Mouse (Mus musculus) mature B cell (primary cell): ENCODE data around the gene Camta1.

Source experiments
- in situ Hi-C: fragments of 300-500 bp; cut with MboI; formaldehyde crosslinking; loops from 2 replicates; pipeline ENCODE4 v1.14.3; 2019

Camta1 gene

DNA sequence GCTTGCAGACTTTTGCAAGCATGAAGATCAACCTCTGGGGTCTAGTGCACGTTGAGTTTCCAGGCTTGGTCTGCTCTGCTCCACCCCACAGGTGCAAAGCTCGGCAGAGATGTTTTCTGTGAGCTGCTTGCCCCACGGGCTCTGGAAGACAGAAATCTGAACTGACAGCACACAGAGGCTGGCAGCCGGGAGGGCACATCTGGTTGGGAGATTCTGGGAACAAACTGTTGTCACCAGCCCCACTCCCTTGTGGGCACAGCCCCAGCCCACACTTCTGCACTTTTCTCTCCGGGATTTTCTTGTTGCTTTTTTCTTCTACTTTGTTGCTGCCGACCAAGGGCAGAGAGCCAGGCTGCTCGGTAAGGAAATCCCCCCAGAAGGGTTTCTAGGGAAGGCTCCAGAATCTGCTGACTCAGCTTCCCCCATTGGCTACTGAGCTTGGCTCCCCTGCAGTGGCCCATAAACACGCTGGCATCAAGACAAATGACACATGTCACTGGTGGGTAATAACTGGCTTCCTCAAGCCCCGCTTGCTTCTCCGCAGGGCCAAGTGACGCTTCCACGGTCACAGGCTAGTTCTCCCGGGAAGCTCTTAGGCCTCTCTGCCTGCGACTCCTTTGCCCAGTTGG is 597.8 kb downstream of the Camta1 start:
- in situ Hi-C loops = no loop called here

DNA sequence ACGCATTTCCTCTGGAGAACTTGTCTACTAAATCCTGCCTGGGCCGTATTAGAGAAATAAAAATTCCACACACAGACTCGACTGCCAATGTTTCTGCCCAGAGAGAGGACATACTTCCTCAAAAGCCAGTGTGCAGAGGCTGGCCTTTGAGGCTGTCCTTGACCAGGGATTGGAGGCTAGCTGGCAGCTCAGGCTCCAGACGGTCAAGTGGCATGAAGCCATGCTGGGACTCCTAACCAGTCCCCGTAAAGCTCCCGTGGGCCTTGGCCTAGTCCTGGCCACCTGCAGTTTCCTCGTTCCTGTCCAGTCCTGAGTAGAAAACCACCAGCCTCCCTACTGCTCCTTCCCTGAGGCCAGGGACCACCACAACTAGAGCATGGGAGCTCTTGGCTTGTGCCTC is 598.6 kb downstream of the Camta1 start:
- in situ Hi-C loops = no loop called here

DNA sequence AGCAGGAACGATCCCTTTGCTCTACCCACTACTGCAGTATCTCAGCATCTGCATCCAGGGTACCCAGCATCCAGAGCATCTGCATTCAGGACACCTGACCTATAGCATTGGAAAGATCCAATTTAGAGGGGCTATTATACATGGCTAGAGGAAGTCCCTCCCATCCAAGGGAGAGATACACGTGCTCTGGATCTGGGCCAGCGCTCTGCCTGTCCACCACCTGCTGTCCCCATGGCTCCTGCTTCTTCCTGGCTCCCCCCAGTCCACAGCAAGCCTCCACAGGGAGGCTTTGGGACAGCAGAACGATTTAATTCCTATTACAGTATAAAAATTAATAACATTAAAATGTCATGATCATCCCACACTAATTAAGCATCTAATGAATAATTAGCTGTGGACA is 605.1 kb downstream of the Camta1 start:
- in situ Hi-C loops = no loop called here

DNA sequence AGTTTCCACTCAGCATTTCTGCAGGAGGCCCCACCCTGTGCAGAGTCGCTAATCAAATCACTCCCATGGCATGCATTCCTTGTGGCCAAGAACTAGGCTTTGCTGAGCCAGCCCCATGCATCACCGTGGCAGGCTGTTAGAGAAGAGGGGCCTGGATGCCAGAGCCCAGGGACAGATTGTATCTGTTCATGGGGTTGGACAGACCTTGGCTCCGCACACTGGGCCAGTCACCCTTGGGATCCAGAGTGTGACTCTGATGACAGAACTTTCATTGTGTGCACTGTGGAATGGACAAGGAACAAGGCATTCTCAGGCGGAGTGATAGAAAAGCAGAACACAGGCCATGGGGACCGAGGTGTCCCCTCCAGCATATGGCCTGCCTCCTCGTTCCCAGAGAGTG is 610.9 kb downstream of the Camta1 start:
- in situ Hi-C loops = no loop called here

DNA sequence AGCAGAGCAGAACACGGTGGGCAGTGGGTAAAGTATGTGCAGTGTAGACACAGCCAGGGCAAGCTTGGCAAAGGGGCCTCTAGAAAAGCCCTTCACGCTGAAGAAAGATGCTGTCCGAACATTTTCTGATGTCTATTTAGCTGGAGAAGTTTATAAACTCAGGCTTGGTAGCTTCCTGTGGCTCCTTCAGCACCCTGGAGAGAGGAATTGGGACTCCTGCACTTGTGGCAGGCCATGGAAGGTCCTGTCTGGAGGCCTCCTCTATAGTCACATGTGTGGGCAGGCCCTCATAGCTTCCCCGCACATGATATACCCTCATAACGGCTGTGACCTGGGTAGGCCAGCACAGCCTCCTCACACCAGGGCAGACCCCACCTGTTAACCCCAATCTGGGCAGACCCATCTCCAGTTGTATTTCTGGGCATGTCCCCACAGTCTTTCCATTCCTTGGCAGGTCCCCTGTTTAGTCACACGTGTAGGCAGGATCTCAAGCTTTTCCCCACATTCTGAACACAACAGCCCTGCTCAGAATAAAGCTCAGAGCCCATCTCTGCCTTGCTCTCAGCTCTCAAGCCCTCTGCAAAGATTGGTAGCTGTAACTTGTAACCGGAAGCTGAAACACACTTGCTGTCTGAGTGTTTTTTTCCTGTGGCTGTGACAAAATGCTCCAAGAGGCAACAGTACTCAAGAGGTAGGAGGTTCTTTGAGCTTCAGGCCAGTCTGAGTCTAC is 616.4 kb downstream of the Camta1 start:
- in situ Hi-C loops = no loop called here

DNA sequence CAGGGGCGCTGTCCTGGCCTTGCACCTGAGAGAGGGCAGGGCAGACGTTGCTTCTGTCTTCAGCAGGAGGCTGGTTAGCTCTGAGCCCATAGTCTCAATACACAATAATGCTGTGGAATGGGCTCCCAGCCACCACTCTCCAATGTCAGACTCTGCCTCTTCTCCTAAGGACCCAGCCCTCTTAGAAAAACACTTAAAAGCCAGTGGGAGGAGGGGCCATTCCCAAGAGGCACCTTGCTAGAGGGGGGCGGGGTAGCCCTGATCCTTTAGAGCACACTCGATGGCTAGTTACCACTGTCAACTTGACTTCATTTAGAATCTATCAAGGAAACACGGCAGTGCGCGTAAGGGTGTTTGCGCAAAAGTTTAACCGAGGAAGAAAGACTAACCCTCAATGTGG is 618.2 kb downstream of the Camta1 start:
- in situ Hi-C loops = no loop called here

DNA sequence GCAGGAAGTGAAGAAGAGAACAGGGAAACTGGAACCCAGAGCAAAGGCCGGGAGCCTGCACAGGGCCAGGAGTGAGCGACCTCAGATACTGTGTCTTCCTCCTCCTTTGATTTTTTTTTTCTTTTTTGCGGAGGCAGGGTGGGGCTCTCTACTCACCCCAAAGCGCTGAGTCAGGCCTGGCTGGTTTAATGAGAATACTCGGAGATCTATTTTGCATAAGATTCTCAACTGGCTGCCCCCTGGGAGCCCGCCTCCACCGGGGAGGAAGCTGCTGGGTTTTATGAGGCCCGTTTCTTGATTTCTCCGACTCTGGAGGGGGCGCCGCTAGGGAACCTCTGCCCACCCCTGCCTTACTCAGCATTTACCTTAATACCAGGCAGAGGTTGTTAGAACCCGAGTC is 618.9 kb downstream of the Camta1 start:
- in situ Hi-C loops = no loop called here

DNA sequence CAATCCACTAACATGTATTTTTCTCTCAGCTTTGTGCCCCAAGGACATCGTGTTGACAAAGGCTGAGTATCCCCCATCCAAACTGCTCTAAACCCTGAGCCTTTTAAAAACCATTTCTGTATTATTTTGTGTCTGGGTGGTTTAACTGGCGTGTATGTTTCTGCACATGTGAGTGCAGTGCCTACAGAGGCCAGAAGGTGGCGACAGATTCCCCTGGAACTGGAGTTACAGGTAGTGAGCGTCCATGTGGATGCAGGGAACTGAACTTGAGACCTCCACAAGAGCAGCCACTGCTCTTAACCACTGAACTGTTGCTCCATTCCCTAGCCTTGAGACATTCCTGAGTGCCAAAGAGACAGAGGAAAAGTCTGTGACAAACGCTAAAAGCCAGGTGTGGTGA is 621.2 kb downstream of the Camta1 start:
- in situ Hi-C loops = no loop called here

DNA sequence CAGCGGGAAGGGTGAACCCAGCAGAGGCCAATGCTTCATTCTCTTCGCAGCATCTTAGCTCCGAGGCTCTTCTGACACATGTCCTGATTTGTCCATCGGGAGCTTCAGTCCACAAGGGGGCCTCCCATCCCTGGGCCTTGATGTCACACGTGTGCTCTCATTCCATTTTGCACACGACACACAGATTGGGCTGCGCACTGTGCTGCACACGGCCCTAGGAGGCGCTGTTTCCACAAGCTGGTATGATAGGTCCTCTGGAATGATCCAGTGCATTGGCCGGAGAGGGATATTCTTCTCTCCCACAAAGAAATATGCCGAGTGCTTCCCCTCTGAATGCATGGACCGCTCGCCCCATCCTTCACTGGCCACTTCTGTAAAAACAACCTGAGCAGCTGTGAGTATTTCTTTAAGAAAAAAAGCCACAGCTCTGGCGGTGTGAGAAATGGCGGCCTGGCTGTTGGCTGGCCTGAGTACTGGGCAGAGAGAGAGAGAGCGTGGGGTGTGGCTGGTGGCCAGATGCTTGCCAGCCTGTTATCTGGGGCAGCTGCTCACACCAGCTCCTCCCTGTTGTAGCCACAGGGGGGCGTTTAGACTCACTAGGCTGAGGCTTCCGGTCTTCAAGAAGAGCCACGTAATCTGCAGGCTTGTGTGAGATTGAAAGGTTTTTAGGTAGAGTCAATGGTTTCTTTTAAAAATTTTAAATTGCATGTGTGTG is 622.5 kb downstream of the Camta1 start:
- in situ Hi-C loops = no loop called here

DNA sequence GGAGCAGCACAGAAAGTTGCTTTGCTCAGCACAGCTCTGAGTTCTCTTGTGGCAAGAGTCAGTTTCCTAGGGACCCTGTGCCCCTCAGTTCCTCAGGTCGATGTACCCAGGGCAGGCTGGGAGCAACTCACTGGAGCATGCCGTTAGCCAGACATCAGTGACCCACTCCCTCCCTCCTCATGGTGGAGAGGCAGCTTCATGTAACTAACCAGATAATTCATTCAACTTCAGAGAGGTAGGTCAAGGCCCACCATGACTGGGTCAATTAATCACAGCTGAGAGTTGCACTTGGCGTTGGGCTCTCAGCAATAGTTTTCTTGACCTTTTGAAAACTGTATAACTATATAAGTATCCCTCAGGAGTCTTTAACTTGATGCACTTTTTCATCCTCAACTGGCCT is 624.2 kb downstream of the Camta1 start:
- in situ Hi-C loops = no loop called here

DNA sequence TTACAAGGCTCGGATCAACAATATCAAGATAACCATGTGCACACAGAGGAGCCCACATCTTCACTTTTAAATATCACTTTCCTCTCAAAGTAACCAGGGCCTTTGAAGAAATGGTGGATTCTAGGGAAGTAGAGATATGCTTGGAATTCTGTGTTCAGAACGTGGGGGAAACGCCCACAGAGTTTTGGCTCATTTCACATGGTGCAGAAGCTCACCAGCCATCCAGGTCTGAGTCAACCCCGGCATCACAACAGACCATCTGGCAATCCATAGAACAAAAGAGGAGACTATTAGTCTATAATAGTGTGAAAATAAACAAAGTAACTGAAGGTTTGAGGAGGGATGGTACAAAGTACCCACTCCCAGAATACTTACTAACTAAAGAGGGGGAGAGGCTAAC is 626.7 kb downstream of the Camta1 start:
- in situ Hi-C loops = no loop called here

DNA sequence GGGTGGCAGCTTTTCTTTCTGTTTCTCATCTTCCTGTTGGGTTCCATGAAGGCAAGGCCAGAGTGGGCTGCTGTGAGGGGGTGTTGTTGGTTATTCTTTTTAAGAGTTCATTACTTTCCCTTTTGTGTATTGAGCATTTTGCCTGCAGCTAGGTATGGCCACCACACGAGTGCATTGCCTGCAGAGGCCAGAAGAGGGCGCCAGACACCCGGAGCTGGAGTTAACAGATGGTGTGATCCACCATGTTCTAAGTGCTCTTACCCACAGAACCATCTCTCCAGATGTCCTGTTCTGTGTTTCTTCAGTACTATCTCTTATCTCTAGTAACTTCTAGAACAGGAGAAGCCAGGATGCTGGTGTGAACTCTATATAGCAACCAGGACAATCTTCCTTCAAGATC is 629.6 kb downstream of the Camta1 start:
- in situ Hi-C loops = no loop called here

DNA sequence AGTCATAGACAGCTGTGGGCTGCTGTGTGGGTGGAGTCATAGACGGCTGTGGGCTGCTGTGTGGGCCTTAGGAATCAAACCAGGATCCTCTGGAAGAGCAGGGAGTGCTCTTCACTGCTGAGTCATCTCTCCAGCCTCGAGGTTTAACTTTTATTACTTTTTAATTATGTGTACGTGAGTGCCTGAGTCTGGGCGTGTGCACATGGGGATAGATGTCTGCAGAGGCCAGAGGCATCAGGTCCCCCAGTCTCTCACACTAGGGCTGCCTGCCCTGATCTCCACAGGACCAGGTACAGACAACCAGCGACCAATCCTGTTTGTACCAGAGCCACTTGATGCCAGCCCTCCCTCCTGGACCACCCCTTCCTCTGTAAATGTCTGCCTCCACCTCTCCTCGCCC is 632.6 kb downstream of the Camta1 start:
- in situ Hi-C loops = no loop called here

DNA sequence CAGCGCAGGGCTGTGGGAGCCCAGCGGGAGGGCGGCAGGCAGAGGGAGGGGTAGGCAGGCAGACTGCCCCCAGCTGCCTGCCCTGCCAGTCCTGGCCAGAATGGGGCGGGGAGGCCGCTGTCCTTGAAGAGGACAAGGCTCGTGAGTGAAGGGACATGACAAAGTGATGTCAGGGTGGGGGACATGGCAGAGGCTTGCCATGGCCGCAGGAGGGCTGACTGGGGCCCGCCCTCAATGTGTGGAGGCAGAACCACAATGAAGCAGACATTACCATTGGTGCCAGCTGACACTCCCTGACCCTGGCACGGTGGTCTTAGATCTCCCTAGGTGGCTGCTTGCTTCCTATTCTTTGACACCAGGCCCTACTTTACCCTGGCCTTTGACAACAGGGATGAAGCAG is 635.2 kb downstream of the Camta1 start:
- in situ Hi-C loops = no loop called here

DNA sequence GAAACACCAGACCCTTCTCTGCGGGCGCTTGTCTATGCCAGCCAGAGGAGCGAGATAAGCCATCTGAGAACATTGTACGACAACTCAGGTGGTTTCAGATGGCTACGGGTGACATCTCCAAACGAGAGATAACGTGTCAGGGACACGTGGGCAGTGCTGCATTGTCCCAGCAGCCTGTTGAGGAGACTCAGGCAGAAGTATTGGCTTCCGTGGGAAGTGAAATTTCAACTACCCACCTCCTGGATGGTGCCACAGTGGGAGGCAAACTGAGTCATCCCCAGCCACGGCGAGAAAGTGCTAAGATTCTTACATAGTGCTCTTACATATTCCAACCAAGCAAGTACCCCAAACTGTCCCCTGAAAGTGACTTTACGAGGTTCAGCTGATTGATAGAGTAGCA is 637.7 kb downstream of the Camta1 start:
- in situ Hi-C loops = no loop called here

DNA sequence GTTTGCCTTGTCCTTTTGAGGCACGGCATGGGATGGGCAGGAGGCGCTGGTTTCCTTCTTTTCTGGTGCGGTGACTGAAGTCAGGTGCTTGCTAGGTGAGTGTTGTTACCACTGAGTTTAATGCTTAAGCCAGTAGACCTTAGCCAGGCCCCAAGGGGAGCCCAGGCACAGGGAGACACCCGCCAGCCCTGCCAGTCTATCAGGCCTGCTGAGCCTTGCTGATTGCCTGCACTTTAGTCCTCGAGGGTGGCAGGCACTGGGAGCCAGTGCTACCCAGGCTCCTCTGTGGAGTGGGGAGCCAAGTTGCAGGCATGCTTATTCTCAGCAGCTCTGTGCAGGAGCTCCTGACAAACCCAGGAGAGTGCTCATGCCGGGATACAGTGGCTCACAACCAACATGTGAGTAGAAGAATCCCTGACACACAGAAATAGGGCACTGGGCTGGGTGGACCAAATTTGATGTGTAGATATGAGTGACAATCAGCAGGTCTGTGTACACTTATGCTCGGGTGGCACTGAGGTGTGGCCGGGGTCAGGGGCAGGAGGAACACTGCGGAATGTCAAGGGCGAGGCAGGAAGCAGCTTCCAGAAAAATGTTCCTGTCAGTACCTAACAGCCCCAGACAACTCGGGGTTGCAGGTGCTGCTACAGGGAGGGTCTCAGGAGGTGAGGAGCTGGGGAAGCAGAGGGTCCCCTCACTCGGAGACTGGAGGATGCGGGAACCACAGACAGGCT is 638.2 kb downstream of the Camta1 start:
- in situ Hi-C loops = no loop called here

DNA sequence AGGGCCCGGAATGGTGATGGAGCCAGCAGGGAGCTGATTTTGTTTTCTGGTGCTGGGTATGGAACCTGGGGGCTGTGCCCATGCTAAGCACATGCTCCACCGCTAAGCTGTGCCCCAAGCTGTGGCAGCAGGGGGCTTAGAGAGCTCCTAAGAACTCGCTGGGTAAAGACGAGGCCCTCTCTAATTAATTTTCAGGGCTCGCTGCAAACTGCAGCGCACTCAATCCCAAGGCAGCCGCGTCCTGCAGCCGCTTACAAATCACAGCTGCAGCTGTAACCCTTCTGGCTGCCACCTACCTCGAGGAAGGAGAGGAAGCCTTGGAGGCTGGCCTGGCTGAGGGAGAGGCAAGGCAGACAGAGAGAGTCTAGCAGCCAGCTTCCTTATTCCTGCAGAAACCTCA is 639.0 kb downstream of the Camta1 start:
- in situ Hi-C loops = no loop called here

DNA sequence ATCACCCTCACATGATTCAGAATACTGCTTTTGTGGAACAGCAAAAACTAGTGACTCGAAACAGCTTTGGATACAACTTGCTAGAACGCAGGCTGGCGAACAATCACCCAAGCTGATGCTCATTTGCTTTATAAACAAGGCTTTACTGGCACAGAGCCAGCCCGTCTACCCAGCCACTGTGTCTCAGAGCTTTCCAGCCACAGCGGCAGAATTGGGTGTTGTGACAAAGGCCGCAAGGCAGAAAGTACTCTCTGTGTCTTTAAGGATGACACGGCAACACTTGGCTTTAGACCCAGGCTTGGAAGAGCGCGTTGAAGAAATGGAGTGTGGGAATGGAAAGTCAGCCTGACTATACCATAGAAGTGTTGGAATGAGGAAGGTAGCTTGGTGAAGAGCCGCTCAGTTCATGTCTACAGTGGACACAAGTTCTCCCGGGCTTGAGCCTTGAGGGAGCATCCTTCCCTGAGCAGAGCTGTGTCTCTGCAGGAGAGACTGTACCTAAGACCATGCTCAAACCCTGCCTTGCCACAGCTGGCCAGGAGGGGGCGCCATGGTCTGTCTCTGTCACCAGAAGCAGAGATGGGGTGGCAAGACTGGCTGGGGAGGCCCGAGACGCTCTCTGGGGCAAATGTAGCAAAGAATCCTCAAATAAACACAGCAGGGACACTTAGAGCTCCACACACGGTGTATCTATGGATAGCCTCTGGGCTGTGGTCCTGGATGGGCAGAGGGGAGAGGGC is 645.0 kb downstream of the Camta1 start:
- in situ Hi-C loops = no loop called here

DNA sequence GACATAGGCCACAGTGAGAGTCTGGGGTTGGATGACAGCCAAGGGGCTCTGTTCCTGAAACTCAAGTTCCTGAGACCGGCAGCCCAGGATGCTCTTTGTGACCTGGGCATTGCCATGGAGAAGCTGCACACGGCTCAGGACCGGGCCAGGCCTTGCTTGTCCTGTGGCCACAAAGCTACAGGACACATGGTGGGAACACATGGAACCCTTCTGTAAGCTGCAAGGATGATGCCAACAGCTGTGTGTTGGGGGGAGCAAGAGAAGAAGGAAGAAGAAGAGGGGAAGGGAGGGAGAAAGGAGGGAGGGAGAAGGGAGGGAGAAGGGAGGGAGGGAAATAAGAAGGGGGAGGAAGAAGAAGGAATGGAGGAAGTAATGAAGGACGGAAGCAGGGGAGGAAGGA is 645.8 kb downstream of the Camta1 start:
- in situ Hi-C loops = no loop called here

DNA sequence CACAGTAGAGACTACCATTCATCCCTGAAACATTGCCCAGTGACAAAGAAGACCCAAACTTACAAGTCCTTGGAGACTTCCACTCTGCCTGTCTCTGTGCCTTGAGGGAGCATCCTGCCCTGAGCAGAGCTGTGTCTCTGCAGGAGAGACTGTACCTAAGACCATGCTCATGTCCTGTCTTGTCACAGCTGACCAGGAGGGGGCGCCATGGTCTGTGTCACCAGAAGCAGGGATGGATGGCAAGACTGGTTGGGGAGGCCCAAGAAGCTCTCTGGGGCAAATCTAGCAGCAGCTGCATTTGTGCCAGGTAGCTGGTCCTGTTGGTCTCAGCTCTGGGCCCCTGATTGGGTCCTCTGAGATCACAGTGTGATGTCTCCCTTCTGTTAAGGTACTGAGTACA is 646.5 kb downstream of the Camta1 start:
- in situ Hi-C loops = no loop called here

DNA sequence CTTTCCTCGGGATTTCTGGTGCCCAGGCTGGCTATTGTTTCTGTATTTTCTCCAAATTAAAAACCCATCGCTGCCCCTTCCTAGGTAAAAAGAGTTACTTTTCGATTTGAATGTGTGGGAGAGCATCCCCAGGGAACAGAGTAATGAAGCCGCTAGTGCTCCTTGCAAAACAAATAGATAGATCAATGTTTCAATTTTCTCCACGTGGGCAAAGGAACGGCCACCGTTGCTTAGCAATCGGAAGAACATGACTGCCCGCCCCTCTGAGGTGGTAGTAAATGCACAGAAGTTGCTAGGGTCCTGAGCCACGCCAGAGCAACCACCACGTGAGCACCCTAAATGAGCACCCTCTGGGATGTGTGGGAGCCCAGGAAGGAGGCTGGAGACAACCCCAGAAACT is 648.2 kb downstream of the Camta1 start:
- in situ Hi-C loops = no loop called here

DNA sequence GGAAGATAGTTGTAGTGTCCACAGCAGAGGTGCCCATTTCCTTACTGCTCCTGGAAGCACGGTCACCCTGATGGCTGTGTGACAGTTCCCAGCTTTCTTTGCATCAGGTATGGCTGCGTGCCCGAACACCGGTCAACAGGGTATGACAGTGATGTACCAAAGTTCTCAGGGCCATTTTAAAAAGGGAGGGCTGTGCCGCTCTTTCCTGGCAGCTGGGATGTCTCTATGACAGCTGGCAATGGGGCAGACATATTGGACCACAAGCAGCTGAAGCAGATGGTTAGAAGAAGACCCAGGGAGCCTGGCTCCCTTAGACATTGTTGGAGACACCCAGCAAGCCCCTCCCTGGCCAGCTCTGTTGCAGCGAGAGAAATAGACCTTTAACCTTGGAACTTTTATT is 649.7 kb downstream of the Camta1 start:
- in situ Hi-C loops = no loop called here
